Mouse (Mus musculus) limb, embryonic 15.5 days (tissue): ENCODE measurements around the gene Elk3. TPM values are rescaled to one million over a fixed set of nuclear protein-coding genes. Genes with fewer than 3 reads are reported as not detected.

Source experiments
- ATAC-seq: fragments of 200-750 bp; cut with Nextera tagmentation; 2 replicates; pipeline ENCODE4 v1.8.0; 2017; ENCODE audit warnings: low read depth, moderate TSS enrichment; ENCODE audit not compliant: insufficient number of reproducible peaks, low FRiP score, low TSS enrichment
- H3K27ac ChIP-seq: fragments of 300-500 bp; sonication (generic); 2 replicates; pipeline ENCODE4 v1.5.1; 2015; ENCODE audit warnings: moderate library complexity, mild to moderate bottlenecking, inconsistent platforms
- H3K27me3 ChIP-seq: fragments of 300-500 bp; sonication (generic); 2 replicates; pipeline ENCODE4 v1.6.1; 2015; ENCODE audit warnings: inconsistent platforms
- H3K36me3 ChIP-seq: fragments of 300-500 bp; sonication (generic); 2 replicates; pipeline ENCODE4 v1.6.1; 2015; ENCODE audit warnings: inconsistent platforms
- H3K4me1 ChIP-seq: fragments of 300-500 bp; sonication (generic); 2 replicates; pipeline ENCODE4 v1.6.1; 2015; ENCODE audit warnings: inconsistent platforms
- H3K4me2 ChIP-seq: fragments of 300-500 bp; sonication (generic); 2 replicates; pipeline ENCODE4 v1.6.1; 2015; ENCODE audit warnings: mild to moderate bottlenecking, inconsistent platforms
- H3K4me3 ChIP-seq: fragments of 300-500 bp; sonication (generic); 2 replicates; pipeline ENCODE4 v1.5.1; 2015; ENCODE audit warnings: mild to moderate bottlenecking, inconsistent platforms
- H3K9ac ChIP-seq: fragments of 300-500 bp; sonication (generic); 2 replicates; pipeline ENCODE4 v1.6.1; 2015; ENCODE audit warnings: inconsistent platforms
- H3K9me3 ChIP-seq: fragments of 300-500 bp; sonication (generic); 2 replicates; pipeline ENCODE4 v1.6.1; 2016; ENCODE audit warnings: inconsistent platforms
- WGBS: fragments of 180-500 bp; shearing (Covaris S2); methylation state at CpG from one replicate; pipeline ENCODE4 v1.1.7; 2015; 5-methylcytosine and 5-hydroxymethylcytosine counted together
- polyA plus RNA-seq: library from polyadenylated mRNA; unstranded; fragments of >200 nt; fragmentation: Nextera tagmentation; extraction: Ambion mirVana; gene quantifications from 2 replicates; pipeline ENCODE4 v1.2.1, GENCODE M21; 2015

Gene Elk3
- polyA plus RNA-seq, 1 experiment from 2014 or later, result 36.2 TPM

DNA sequence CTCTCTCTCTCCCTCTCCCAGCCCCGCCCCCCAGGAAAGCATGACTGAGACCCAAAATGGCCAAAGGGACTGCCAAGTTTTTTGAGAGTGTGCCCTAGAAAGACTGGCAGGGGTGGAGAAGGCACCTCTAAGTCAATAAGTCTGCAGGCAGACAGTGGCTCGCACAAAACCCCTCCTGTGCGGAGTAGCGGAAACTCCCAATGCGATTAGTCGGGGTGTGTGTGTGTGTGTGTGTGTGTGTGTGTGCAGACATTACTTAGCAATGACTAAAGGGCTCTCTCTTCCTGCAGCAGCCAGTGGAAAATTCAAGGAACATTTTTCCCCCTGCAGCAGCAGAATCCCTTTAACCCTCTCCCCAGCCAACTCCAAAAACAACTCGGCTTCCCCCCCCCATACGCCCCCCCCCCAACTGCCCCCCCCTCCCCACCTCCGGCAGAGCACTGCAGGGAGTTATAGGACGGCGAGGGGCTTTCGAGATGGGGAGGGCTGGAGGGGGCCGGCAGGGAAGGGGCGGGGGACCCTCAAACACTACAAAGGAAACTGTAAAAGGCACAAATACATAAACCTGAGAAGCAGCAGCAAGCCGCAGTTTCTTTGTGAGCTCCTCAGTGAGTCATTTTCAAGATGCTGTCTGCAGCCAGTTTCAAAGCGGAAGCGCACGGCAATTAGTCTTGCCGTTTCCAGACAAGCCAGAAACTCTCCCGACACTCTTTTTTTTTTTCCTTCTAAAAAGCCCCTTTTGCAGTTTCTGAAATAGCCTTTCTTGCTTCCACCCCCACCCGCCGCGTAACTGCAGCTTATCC is 1.6 kb downstream of the Elk3 start:
- peak overlapping the region; percentile 60 for H3K4me3 ChIP-seq
- no peaks in the 10 kb centered on the region for H3K27me3 ChIP-seq
- H3K9ac ChIP-seq, result peak overlapping the region; percentile 68
- H3K27ac ChIP-seq, result peak overlapping the region; percentile 96
- no peaks in the 10 kb centered on the region for H3K9me3 ChIP-seq
- H3K4me1 ChIP-seq, result peaks cover 30% of the 10 kb centered on the region
- WGBS, result under 1% methylated on average over 20 of the region's 23 CpGs
- peak; percentile 62; the same call in 1 of the 2 replicates for ATAC-seq
- H3K4me2 ChIP-seq, result peak overlapping the region; percentile 80
- no peaks in the 10 kb centered on the region for H3K36me3 ChIP-seq

DNA sequence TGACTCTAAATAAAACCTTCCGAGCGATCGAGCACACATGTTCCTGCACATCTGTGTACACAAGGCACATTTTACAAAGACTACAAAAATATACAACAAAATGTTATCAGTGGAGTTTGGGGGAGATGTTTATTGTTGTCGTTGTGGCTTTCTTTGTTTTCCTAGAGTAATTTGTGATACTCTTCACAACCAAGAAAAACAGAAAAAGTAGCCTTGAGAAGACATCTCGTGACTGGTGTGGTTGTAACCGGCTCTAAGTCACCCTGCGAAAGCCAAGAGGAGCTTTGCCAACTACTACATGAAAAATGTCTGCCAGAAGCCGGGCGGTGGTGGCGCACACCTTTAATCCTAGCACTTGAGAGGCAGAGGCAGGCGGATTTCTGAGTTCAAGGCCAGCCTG is 4.6 kb downstream of the Elk3 start:
- Histone ChIP-seq H3K36me3 (no peaks in the 10 kb centered on the region), H3K27ac (peak overlapping the region; percentile 40; the same call in 1 of the 2 replicates), H3K4me2 (no peak overlapping the region), H3K4me3 (no peak overlapping the region), H3K9me3 (no peaks in the 10 kb centered on the region), H3K4me1 (peaks cover 28% of the 10 kb centered on the region), H3K27me3 (no peaks in the 10 kb centered on the region), H3K9ac (no peak overlapping the region)
- no peak for ATAC-seq
- WGBS, result 69% methylated on average over 11 of the region's 11 CpGs

DNA sequence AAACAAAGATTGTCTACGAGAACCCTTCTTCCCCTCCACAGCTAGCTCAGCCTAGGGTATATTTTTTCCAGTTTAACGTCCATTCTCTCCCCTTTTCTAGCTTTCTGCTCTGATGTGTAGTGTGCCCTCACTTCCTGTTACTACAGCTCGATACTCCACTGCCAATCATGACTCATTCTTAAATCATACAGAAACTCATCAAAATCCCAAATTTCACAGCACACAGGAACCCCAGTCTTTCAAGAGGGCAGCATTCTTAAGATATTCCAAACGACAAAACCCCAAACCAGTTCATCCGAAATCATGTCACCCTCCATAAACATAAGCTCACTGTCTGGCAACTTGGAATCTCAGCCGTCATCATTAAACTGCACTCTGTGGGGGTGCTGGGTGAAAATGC is 5.0 kb downstream of the Elk3 start:
- 36% methylated on average over 6 of the region's 6 CpGs for WGBS
- H3K36me3 ChIP-seq, result no peaks in the 10 kb centered on the region
- H3K4me1 ChIP-seq, result peaks cover 25% of the 10 kb centered on the region
- H3K4me3 ChIP-seq, result no peak overlapping the region
- peak overlapping the region; percentile 40; the same call in 1 of the 2 replicates for H3K27ac ChIP-seq
- H3K9me3 ChIP-seq, result no peaks in the 10 kb centered on the region
- no peak for ATAC-seq
- no peak overlapping the region for H3K4me2 ChIP-seq
- no peak overlapping the region for H3K9ac ChIP-seq
- no peaks in the 10 kb centered on the region for H3K27me3 ChIP-seq

- no peak overlapping the region for H3K9ac ChIP-seq
- ATAC-seq, result no peak
- H3K4me1 ChIP-seq, result peaks cover 25% of the 10 kb centered on the region
- H3K36me3 ChIP-seq, result no peaks in the 10 kb centered on the region
- no peaks in the 10 kb centered on the region for H3K9me3 ChIP-seq
- no peak overlapping the region for H3K27ac ChIP-seq
- no peak overlapping the region for H3K4me3 ChIP-seq
- 71% methylated on average over 4 of the region's 4 CpGs for WGBS
- no peaks in the 10 kb centered on the region for H3K27me3 ChIP-seq
- no peak overlapping the region for H3K4me2 ChIP-seq
These were observed 7.7 kb downstream of the Elk3 start for GRCm38 (mm10) chr10:93303231-93303630.

GRCm38 (mm10) chr10:93301831-93302230 is 9.1 kb downstream of the Elk3 start:
- ATAC-seq, result no peak
- Histone ChIP-seq H3K9me3 (no peaks in the 10 kb centered on the region), H3K4me2 (no peak overlapping the region), H3K27me3 (no peaks in the 10 kb centered on the region), H3K36me3 (0 out of 2 replicates have a peak, but pooled peaks cover 3% of the 10 kb centered on the region), H3K9ac (no peak overlapping the region), H3K4me3 (no peak overlapping the region), H3K27ac (no peak overlapping the region), H3K4me1 (peaks cover 27% of the 10 kb centered on the region)
- WGBS, result 74% methylated on average over 8 of the region's 8 CpGs

- ATAC-seq, result 0 out of 2 replicates have a peak, but pooled peaks have one; percentile 41
- WGBS, result 33% methylated on average over 7 of the region's 7 CpGs
These were observed 12.7 kb downstream of the Elk3 start for GRCm38 (mm10) chr10:93298208-93298607.

GRCm38 (mm10) chr10:93297774-93298173 is 13.2 kb downstream of the Elk3 start:
- Histone ChIP-seq H3K4me3 (no peak overlapping the region), H3K4me2 (no peak overlapping the region), H3K27ac (peak overlapping the region; percentile 8; the same call in 1 of the 2 replicates), H3K9me3 (no peaks in the 10 kb centered on the region), H3K4me1 (peaks cover 38% of the 10 kb centered on the region), H3K9ac (no peak overlapping the region), H3K36me3 (0 out of 2 replicates have a peak, but pooled peaks cover 3% of the 10 kb centered on the region), H3K27me3 (no peaks in the 10 kb centered on the region)
- 33% methylated on average over 5 of the region's 5 CpGs for WGBS
- no peak for ATAC-seq

More at GRCm38 (mm10) chr10:93298208-93298607, 12.7 kb downstream of the Elk3 start:
- H3K4me3 ChIP-seq, result no peak overlapping the region
- peak overlapping the region; percentile 8 for H3K27ac ChIP-seq
- no peaks in the 10 kb centered on the region for H3K9me3 ChIP-seq
- no peak overlapping the region for H3K4me2 ChIP-seq
- H3K9ac ChIP-seq, result no peak overlapping the region
- 0 out of 2 replicates have a peak, but pooled peaks cover 3% of the 10 kb centered on the region for H3K36me3 ChIP-seq
- H3K4me1 ChIP-seq, result peaks cover 41% of the 10 kb centered on the region
- no peaks in the 10 kb centered on the region for H3K27me3 ChIP-seq

GRCm38 (mm10) chr10:93294547-93295219 is 16.3 kb downstream of the Elk3 start:
- H3K4me1 ChIP-seq, result peaks cover 44% of the 10 kb centered on the region
- WGBS, result 21% methylated on average over 20 of the region's 20 CpGs
- 0 out of 2 replicates have a peak, but pooled peaks cover 3% of the 10 kb centered on the region for H3K36me3 ChIP-seq
- ATAC-seq, result no peak
- peak overlapping the region; percentile 5 for H3K27ac ChIP-seq
- peak overlapping the region; percentile 33 for H3K4me2 ChIP-seq
- H3K4me3 ChIP-seq, result peak overlapping the region; percentile 10; the same call in 1 of the 2 replicates
- no peak overlapping the region for H3K9ac ChIP-seq
- H3K9me3 ChIP-seq, result no peaks in the 10 kb centered on the region
- H3K27me3 ChIP-seq, result no peaks in the 10 kb centered on the region

GRCm38 (mm10) chr10:93293621-93294020 is 17.3 kb downstream of the Elk3 start:
- Histone ChIP-seq H3K4me3 (no peak overlapping the region), H3K27ac (0 out of 2 replicates have a peak overlapping the region, but pooled peaks have one; percentile 11), H3K9me3 (no peaks in the 10 kb centered on the region), H3K36me3 (0 out of 2 replicates have a peak, but pooled peaks cover 3% of the 10 kb centered on the region), H3K27me3 (no peaks in the 10 kb centered on the region), H3K4me1 (peaks cover 39% of the 10 kb centered on the region), H3K9ac (no peak overlapping the region), H3K4me2 (no peak overlapping the region)
- 62% methylated on average over 7 of the region's 7 CpGs for WGBS
- no peak for ATAC-seq

- no peak for ATAC-seq
- Histone ChIP-seq H3K4me3 (no peak overlapping the region), H3K9me3 (no peaks in the 10 kb centered on the region), H3K9ac (no peak overlapping the region), H3K27ac (no peak overlapping the region), H3K36me3 (no peaks in the 10 kb centered on the region), H3K4me2 (no peak overlapping the region), H3K27me3 (no peaks in the 10 kb centered on the region), H3K4me1 (peaks cover 40% of the 10 kb centered on the region)
- 7% methylated on average over 6 of the region's 6 CpGs for WGBS
These were observed 19.1 kb downstream of the Elk3 start for GRCm38 (mm10) chr10:93291843-93292242.

DNA sequence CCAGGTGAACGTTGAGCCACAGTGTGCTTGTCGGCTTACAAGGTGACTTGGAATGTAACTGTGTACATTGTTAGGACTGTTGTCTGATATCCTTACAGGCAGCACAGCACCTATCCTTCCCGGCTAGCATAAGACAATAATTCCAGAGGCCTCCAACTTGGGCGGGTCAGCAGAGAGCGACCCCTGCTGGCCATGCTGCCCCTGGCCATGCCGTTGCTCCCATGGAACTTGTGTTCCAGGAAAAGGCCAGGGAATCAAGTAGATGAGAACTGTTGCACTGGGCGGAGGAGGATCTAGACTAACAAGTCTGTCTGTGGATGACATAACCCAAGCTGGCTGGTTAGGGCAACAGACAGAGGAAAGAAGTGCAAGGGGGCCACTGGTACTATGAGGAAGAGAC is 19.6 kb downstream of the Elk3 start:
- no peaks in the 10 kb centered on the region for H3K36me3 ChIP-seq
- WGBS, result 47% methylated on average over 7 of the region's 7 CpGs
- H3K27ac ChIP-seq, result no peak overlapping the region
- no peak overlapping the region for H3K4me2 ChIP-seq
- no peak overlapping the region for H3K9ac ChIP-seq
- H3K4me1 ChIP-seq, result peaks cover 41% of the 10 kb centered on the region
- no peak overlapping the region for H3K4me3 ChIP-seq
- H3K9me3 ChIP-seq, result no peaks in the 10 kb centered on the region
- ATAC-seq, result peak; percentile 37; the same call in 1 of the 2 replicates
- no peaks in the 10 kb centered on the region for H3K27me3 ChIP-seq

DNA sequence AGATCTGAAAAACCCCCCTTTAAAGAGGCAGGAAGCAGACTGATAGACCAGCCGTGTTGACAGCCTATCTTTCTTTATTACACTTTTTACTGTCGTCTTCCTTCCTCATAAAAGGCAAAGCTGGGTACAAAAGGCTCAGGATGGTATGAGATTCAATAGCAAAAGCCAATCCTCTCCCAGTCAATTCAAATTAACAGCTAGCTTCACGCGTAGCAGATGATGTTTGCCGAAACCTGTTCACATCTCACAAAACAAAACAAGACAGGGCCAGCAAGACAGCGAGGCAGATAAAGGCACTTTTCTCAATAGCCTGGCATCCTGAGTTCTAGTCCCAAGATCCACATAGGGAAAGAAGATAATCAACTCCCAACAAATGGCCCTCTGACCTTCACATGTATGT is 21.5 kb downstream of the Elk3 start:
- Histone ChIP-seq H3K27ac (no peak overlapping the region), H3K4me1 (peaks cover 27% of the 10 kb centered on the region), H3K36me3 (peaks cover 7% of the 10 kb centered on the region), H3K27me3 (no peaks in the 10 kb centered on the region), H3K4me2 (no peak overlapping the region), H3K4me3 (no peak overlapping the region), H3K9ac (no peak overlapping the region), H3K9me3 (no peaks in the 10 kb centered on the region)
- WGBS, result 59% methylated on average over 6 of the region's 6 CpGs
- no peak for ATAC-seq
